Mouse (Mus musculus): ENCODE results near the gene Ppl. TPM values are rescaled to one million over a fixed set of nuclear protein-coding genes. Genes with fewer than 3 reads are reported as not detected.

The Ppl gene
- polyA plus RNA-seq, 1 experiment from 2014 or later: 19.3 TPM

GRCm38 (mm10) chr16:5113582-5113981 is 18.6 kb downstream of the Ppl start:
- no peak overlapping the region for H3K9ac ChIP-seq (ENCODE audit: low read depth, low read length)
- peaks cover 19% of the 10 kb centered on the region for H3K4me1 ChIP-seq (ENCODE audit: control insufficient read depth, insufficient read depth, low read length)
- ATAC-seq (ENCODE audit: low read depth) (peak; percentile 71), DNase-seq (ENCODE audit: low spot score) (peak; percentile 65)
- no peaks in the 10 kb centered on the region for H3K9me3 ChIP-seq (ENCODE audit: control insufficient read depth, low read length)
- 64% methylated on average over 2 of the region's 2 CpGs for WGBS
- H3K4me3 ChIP-seq (ENCODE audit: low read depth, low read length): no peak overlapping the region
- peak overlapping the region; percentile 59; the same call in 1 of the 2 replicates for H3K27ac ChIP-seq (replicated peaks; ENCODE audit: low read depth, low read length)
- H3K4me2 ChIP-seq (ENCODE audit: low read depth, low read length): no peak overlapping the region
- H3K27me3 ChIP-seq (replicated peaks; ENCODE audit: control insufficient read depth, insufficient read depth, low read length): no peaks in the 10 kb centered on the region
- no peaks in the 10 kb centered on the region for H3K36me3 ChIP-seq (ENCODE audit: control insufficient read depth, insufficient read depth, low read length)

GRCm38 (mm10) chr16:5113002-5113550 is 19.1 kb downstream of the Ppl start:
- peak overlapping the region; percentile 69 for H3K27ac ChIP-seq (replicated peaks; ENCODE audit: low read depth, low read length)
- no peaks in the 10 kb centered on the region for H3K36me3 ChIP-seq (ENCODE audit: control insufficient read depth, insufficient read depth, low read length)
- H3K9ac ChIP-seq (ENCODE audit: low read depth, low read length): no peak overlapping the region
- ATAC-seq (ENCODE audit: low read depth) (peak; percentile 69), DNase-seq (ENCODE audit: low spot score) (peak; percentile 74)
- no peak overlapping the region for H3K4me3 ChIP-seq (ENCODE audit: low read depth, low read length)
- no peaks in the 10 kb centered on the region for H3K27me3 ChIP-seq (replicated peaks; ENCODE audit: control insufficient read depth, insufficient read depth, low read length)
- H3K9me3 ChIP-seq (ENCODE audit: control insufficient read depth, low read length): no peaks in the 10 kb centered on the region
- H3K4me1 ChIP-seq (ENCODE audit: control insufficient read depth, insufficient read depth, low read length): peaks cover 19% of the 10 kb centered on the region
- WGBS: 39% methylated on average over 4 of the region's 4 CpGs
- no peak overlapping the region for H3K4me2 ChIP-seq (ENCODE audit: low read depth, low read length)

GRCm38 (mm10) chr16:5111021-5111420 is 21.2 kb downstream of the Ppl start:
- no peak overlapping the region for H3K27ac ChIP-seq (replicated peaks; ENCODE audit: low read depth, low read length)
- H3K9me3 ChIP-seq (ENCODE audit: control insufficient read depth, low read length): no peaks in the 10 kb centered on the region
- ATAC-seq (ENCODE audit: low read depth) (peak; percentile 23; the same call in 1 of the 2 replicates), DNase-seq (ENCODE audit: low spot score) (peak; percentile 42)
- H3K27me3 ChIP-seq (replicated peaks; ENCODE audit: control insufficient read depth, insufficient read depth, low read length): no peaks in the 10 kb centered on the region
- no peak overlapping the region for H3K4me3 ChIP-seq (ENCODE audit: low read depth, low read length)
- no peak overlapping the region for H3K9ac ChIP-seq (ENCODE audit: low read depth, low read length)
- H3K4me1 ChIP-seq (ENCODE audit: control insufficient read depth, insufficient read depth, low read length): peaks cover 19% of the 10 kb centered on the region
- no peak overlapping the region for H3K4me2 ChIP-seq (ENCODE audit: low read depth, low read length)
- no peaks in the 10 kb centered on the region for H3K36me3 ChIP-seq (ENCODE audit: control insufficient read depth, insufficient read depth, low read length)
- 84% methylated on average over 3 of the region's 3 CpGs for WGBS

- DNase-seq (ENCODE audit: low spot score) (no peak), ATAC-seq (ENCODE audit: low read depth) (no peak)
- Histone ChIP-seq H3K27ac (replicated peaks; ENCODE audit: low read depth, low read length) (no peak overlapping the region), H3K9ac (ENCODE audit: low read depth, low read length) (no peak overlapping the region), H3K4me1 (ENCODE audit: control insufficient read depth, insufficient read depth, low read length) (peaks cover 19% of the 10 kb centered on the region), H3K36me3 (ENCODE audit: control insufficient read depth, insufficient read depth, low read length) (no peaks in the 10 kb centered on the region), H3K4me2 (ENCODE audit: low read depth, low read length) (no peak overlapping the region), H3K4me3 (ENCODE audit: low read depth, low read length) (no peak overlapping the region), H3K27me3 (replicated peaks; ENCODE audit: control insufficient read depth, insufficient read depth, low read length) (no peaks in the 10 kb centered on the region), H3K9me3 (ENCODE audit: control insufficient read depth, low read length) (no peaks in the 10 kb centered on the region)
- WGBS: 52% methylated on average over 7 of the region's 7 CpGs
Observed at GRCm38 (mm10) chr16:5109877-5110276, 22.3 kb downstream of the Ppl start.

GRCm38 (mm10) chr16:5101000-5101399 is 31.2 kb downstream of the Ppl start:
- Histone ChIP-seq H3K4me2 (ENCODE audit: low read depth, low read length) (no peak overlapping the region), H3K27me3 (replicated peaks; ENCODE audit: control insufficient read depth, insufficient read depth, low read length) (no peaks in the 10 kb centered on the region), H3K4me3 (ENCODE audit: low read depth, low read length) (no peak overlapping the region), H3K36me3 (ENCODE audit: control insufficient read depth, insufficient read depth, low read length) (no peaks in the 10 kb centered on the region), H3K9ac (ENCODE audit: low read depth, low read length) (no peak overlapping the region), H3K9me3 (ENCODE audit: control insufficient read depth, low read length) (no peaks in the 10 kb centered on the region), H3K27ac (replicated peaks; ENCODE audit: low read depth, low read length) (no peak overlapping the region), H3K4me1 (ENCODE audit: control insufficient read depth, insufficient read depth, low read length) (no peaks in the 10 kb centered on the region)
- DNase-seq (ENCODE audit: low spot score): no peak
- WGBS: 80% methylated on average over 4 of the region's 6 CpGs
- no peak for ATAC-seq (ENCODE audit: low read depth)

- no peak overlapping the region for H3K27ac ChIP-seq (replicated peaks; ENCODE audit: low read depth, low read length)
- WGBS: 77% methylated on average over 8 of the region's 8 CpGs
- H3K4me3 ChIP-seq (ENCODE audit: low read depth, low read length): no peak overlapping the region
- DNase-seq (ENCODE audit: low spot score) (no peak), ATAC-seq (ENCODE audit: low read depth) (no peak)
- no peaks in the 10 kb centered on the region for H3K27me3 ChIP-seq (replicated peaks; ENCODE audit: control insufficient read depth, insufficient read depth, low read length)
- no peaks in the 10 kb centered on the region for H3K9me3 ChIP-seq (ENCODE audit: control insufficient read depth, low read length)
- H3K4me1 ChIP-seq (ENCODE audit: control insufficient read depth, insufficient read depth, low read length): no peaks in the 10 kb centered on the region
- H3K36me3 ChIP-seq (ENCODE audit: control insufficient read depth, insufficient read depth, low read length): no peaks in the 10 kb centered on the region
- H3K4me2 ChIP-seq (ENCODE audit: low read depth, low read length): no peak overlapping the region
- H3K9ac ChIP-seq (ENCODE audit: low read depth, low read length): no peak overlapping the region
Observed at GRCm38 (mm10) chr16:5096504-5096903, 35.7 kb downstream of the Ppl start.

GRCm38 (mm10) chr16:5093285-5093684 is 38.9 kb downstream of the Ppl start:
- no peak overlapping the region for H3K4me2 ChIP-seq (ENCODE audit: low read depth, low read length)
- ATAC-seq (ENCODE audit: low read depth) (no peak), DNase-seq (ENCODE audit: low spot score) (peak; percentile 32)
- H3K9ac ChIP-seq (ENCODE audit: low read depth, low read length): no peak overlapping the region
- no peak overlapping the region for H3K4me3 ChIP-seq (ENCODE audit: low read depth, low read length)
- 73% methylated on average over 5 of the region's 5 CpGs for WGBS
- H3K27me3 ChIP-seq (replicated peaks; ENCODE audit: control insufficient read depth, insufficient read depth, low read length): no peaks in the 10 kb centered on the region
- H3K36me3 ChIP-seq (ENCODE audit: control insufficient read depth, insufficient read depth, low read length): 0 out of 2 replicates have a peak, but pooled peaks cover 7% of the 10 kb centered on the region
- no peaks in the 10 kb centered on the region for H3K4me1 ChIP-seq (ENCODE audit: control insufficient read depth, insufficient read depth, low read length)
- H3K9me3 ChIP-seq (ENCODE audit: control insufficient read depth, low read length): no peaks in the 10 kb centered on the region
- no peak overlapping the region for H3K27ac ChIP-seq (replicated peaks; ENCODE audit: low read depth, low read length)

GRCm38 (mm10) chr16:5089021-5089420 is 43.2 kb downstream of the Ppl start:
- WGBS: 70% methylated on average over 10 of the region's 10 CpGs
- DNase-seq (ENCODE audit: low spot score) (no peak), ATAC-seq (ENCODE audit: low read depth) (no peak)
- Histone ChIP-seq H3K27me3 (replicated peaks; ENCODE audit: control insufficient read depth, insufficient read depth, low read length) (no peaks in the 10 kb centered on the region), H3K9ac (ENCODE audit: low read depth, low read length) (no peak overlapping the region), H3K9me3 (ENCODE audit: control insufficient read depth, low read length) (no peaks in the 10 kb centered on the region), H3K4me3 (ENCODE audit: low read depth, low read length) (no peak overlapping the region), H3K4me1 (ENCODE audit: control insufficient read depth, insufficient read depth, low read length) (no peaks in the 10 kb centered on the region), H3K36me3 (ENCODE audit: control insufficient read depth, insufficient read depth, low read length) (peaks cover 49% of the 10 kb centered on the region), H3K27ac (replicated peaks; ENCODE audit: low read depth, low read length) (no peak overlapping the region), H3K4me2 (ENCODE audit: low read depth, low read length) (no peak overlapping the region)

- ATAC-seq (ENCODE audit: low read depth) (no peak), DNase-seq (ENCODE audit: low spot score) (no peak)
- Histone ChIP-seq H3K27ac (replicated peaks; ENCODE audit: low read depth, low read length) (no peak overlapping the region), H3K9me3 (ENCODE audit: control insufficient read depth, low read length) (no peaks in the 10 kb centered on the region), H3K36me3 (ENCODE audit: control insufficient read depth, insufficient read depth, low read length) (peaks cover 77% of the 10 kb centered on the region), H3K4me1 (ENCODE audit: control insufficient read depth, insufficient read depth, low read length) (no peaks in the 10 kb centered on the region), H3K9ac (ENCODE audit: low read depth, low read length) (no peak overlapping the region), H3K4me3 (ENCODE audit: low read depth, low read length) (no peak overlapping the region), H3K4me2 (ENCODE audit: low read depth, low read length) (no peak overlapping the region), H3K27me3 (replicated peaks; ENCODE audit: control insufficient read depth, insufficient read depth, low read length) (no peaks in the 10 kb centered on the region)
- 92% methylated on average over 2 of the region's 2 CpGs for WGBS
Observed at GRCm38 (mm10) chr16:5086179-5086578, 46.0 kb downstream of the Ppl start.
